Mouse (Mus musculus) ES-E14 (cell line): ENCODE results near the gene Setd1a.

ENCODE experiments used
- HCFC1 ChIP-seq: IDR thresholded peaks from 2 replicates; pipeline ENCODE4 v1.6.1; 2012; ENCODE audit warnings: low read length, inconsistent platforms, borderline replicate concordance; ENCODE audit not compliant: insufficient read depth
- MAFK ChIP-seq: IDR thresholded peaks from 2 replicates; pipeline ENCODE4 v1.6.1; 2014; ENCODE audit warnings: mild to moderate bottlenecking, low read depth, low read length, inconsistent platforms; ENCODE audit not compliant: insufficient read depth
- ZC3H11A ChIP-seq: IDR thresholded peaks from 2 replicates; pipeline ENCODE4 v1.6.1; 2012; ENCODE audit warnings: low read depth, mild to moderate bottlenecking, inconsistent platforms, low read length, borderline replicate concordance

- no peak for TF ChIP-seq ZC3H11A
- no peak for TF ChIP-seq HCFC1
- no peak for TF ChIP-seq MAFK
These were observed 32.0 kb upstream of the Setd1a start, which contains the start of gene Fbxl19 for GRCm38 (mm10) chr7:127744366-127745045.
